Comparison of ENCODE assay signal across 8 mouse cellular contexts in genomic region chr13:67682959-67683735, GRCm38 (mm10). TPM values are rescaled to one million over a fixed set of nuclear protein-coding genes. Genes with fewer than 3 reads are reported as not detected.
A peak's percentile ranks its signal among the peaks of the same experiment; 100 is the strongest.
DNase-seq lines count a peak whose midpoint lies in the region; ATAC-seq and TF ChIP-seq lines count a peak whose summit lies in the region.
"Not testable (repeated sequence)": the region's sequence is repeated elsewhere in the genome, so short reads cannot be mapped to it uniquely, and the experiment has no call there.

No protein-coding gene starts in this region.

- H3K4me2 ChIP-seq in hindbrain, postnatal 0 days (ENCODE audit: low read depth, low read length), result peak overlapping the region; percentile 66

- peak overlapping the region; percentile 74 for H3K9ac ChIP-seq in hindbrain, postnatal 0 days (replicated peaks; ENCODE audit: low read length)

- H3K4me1 ChIP-seq in hindbrain, postnatal 0 days (ENCODE audit: insufficient read depth, low read length), result not testable (repeated sequence)

- H3K36me3 ChIP-seq in hindbrain, postnatal 0 days (ENCODE audit: insufficient read depth, low read length), result not testable (repeated sequence)

- H3K27ac ChIP-seq in gastrocnemius, adult 2 months, result peak overlapping the region; percentile 87
- peak overlapping the region; percentile 56; the same call in 1 of the 2 replicates for H3K27ac ChIP-seq in hindbrain, postnatal 0 days
- H3K27ac ChIP-seq in left cerebral cortex, adult 2 months, result peak overlapping the region; percentile 73

- peak; percentile 94 for DNase-seq in ZHBTc4 (ENCODE audit: low read depth, low spot score)
- peak; percentile 84 for DNase-seq in gastrocnemius, adult 2 months
- peak; percentile 93 for DNase-seq in hindbrain, postnatal 0 days (ENCODE audit: low spot score)
- DNase-seq in left cerebral cortex, adult 2 months (ENCODE audit: extremely low spot score in 1 of 2, low spot score in 2 of 2), result peak; percentile 84
- DNase-seq in right cerebral cortex, adult 2 months (ENCODE audit: low spot score in 2 of 2), result peak; percentile 89 to 95
- DNase-seq in urinary bladder, postnatal 14 days (ENCODE audit: low spot score), result peak; percentile 83

- H3K27me3 ChIP-seq in hindbrain, postnatal 0 days (ENCODE audit: insufficient read depth, low read length), result not testable (repeated sequence)

- not testable (repeated sequence) for TF ChIP-seq CTCF in gastrocnemius, adult 2 months (IDR thresholded peaks at IDR 0.05); left cerebral cortex, adult 2 months (IDR thresholded peaks at IDR 0.05)
- peak; percentile 27 for TF ChIP-seq CTCF in hindbrain, postnatal 0 days (IDR thresholded peaks at IDR 0.05; ENCODE audit: low read depth)

- H3K9me3 ChIP-seq in hindbrain, postnatal 0 days (ENCODE audit: low read length), result not testable (repeated sequence)

- peak; percentile 100 for ATAC-seq in common myeloid progenitor, adult 5-6 weeks (replicated peaks; ENCODE audit: low read depth, poor library complexity, severe bottlenecking)
- peak; percentile 100 for ATAC-seq in hindbrain, postnatal 0 days
- ATAC-seq in megakaryocyte, adult 5-6 weeks (ENCODE audit: poor library complexity, severe bottlenecking), result peak; percentile 99

- WGBS in hindbrain, postnatal 0 days, result 10% methylated on average over 16 of the region's 16 CpGs

- peak overlapping the region; percentile 78 for H3K4me3 ChIP-seq in gastrocnemius, adult 2 months
- H3K4me3 ChIP-seq in hindbrain, postnatal 0 days (ENCODE audit: low read length), result peak overlapping the region; percentile 72
- peak overlapping the region; percentile 70 for H3K4me3 ChIP-seq in left cerebral cortex, adult 2 months

- intact Hi-C loops in gastrocnemius, adult 2 months (cut with DNase I), result loop anchor here (2.0 to 5.0 kb wide), 4 partner anchors 42 to 556 kb away; partner anchors contain the start of genes Gm49345 and Zfp729a
- intact Hi-C loops in left cerebral cortex, adult 2 months (cut with DNase I), result loop anchor here (1.0 to 10.0 kb wide), 5 partner anchors 41 to 228 kb away; partner anchors contain the start of genes Gm49345, Zfp729a, Zfp729b and Zfp874a

RNA-seq across cellular contexts. Expression of gene Zfp738, which starts 3.7 kb away (rescaled TPM):
- total RNA-seq in common myeloid progenitor, adult 5-6 weeks (2017), result 25.2 and 26.0 TPM in 2 replicates
- total RNA-seq in gastrocnemius, adult 2 months (2021), result 1 to 10 TPM; 2.3 to 3.5 TPM
- 8.2 and 18.6 TPM in 2 replicates for total RNA-seq in hindbrain, postnatal 0 days (2014; rRNA removed)
- 9.7 and 10.3 TPM in 2 replicates for polyA plus RNA-seq in hindbrain, postnatal 0 days (2015; fragmentation: Nextera tagmentation; extraction: Ambion mirVana)
- total RNA-seq in left cerebral cortex, adult 2 months (2021), result 10 to 100 TPM; 24.2 to 26.0 TPM
- 16.1 and 19.4 TPM in 2 replicates for total RNA-seq in megakaryocyte, adult 5-6 weeks (2015)
- 16.7 and 24.6 TPM in 2 replicates for total RNA-seq in megakaryocyte, adult 5-6 weeks (2017)

RNA-seq across cellular contexts. Expression of gene Zfp729a, which starts 45.6 kb away (rescaled TPM):
- 15.5 and 18.8 TPM in 2 replicates for total RNA-seq in common myeloid progenitor, adult 5-6 weeks (2017)
- total RNA-seq in gastrocnemius, adult 2 months (2021), result 1 to 10 TPM; 3.6 to 3.7 TPM
- 3.9 and 4.0 TPM in 2 replicates for total RNA-seq in hindbrain, postnatal 0 days (2014; rRNA removed)
- polyA plus RNA-seq in hindbrain, postnatal 0 days (2015; fragmentation: Nextera tagmentation; extraction: Ambion mirVana), result 1.9 and 3.3 TPM in 2 replicates
- total RNA-seq in left cerebral cortex, adult 2 months (2021), result 1 to 10 TPM; 8.0 to 8.9 TPM
- 13.8 and 17.5 TPM in 2 replicates for total RNA-seq in megakaryocyte, adult 5-6 weeks (2015)
- total RNA-seq in megakaryocyte, adult 5-6 weeks (2017), result 7.7 and 21.3 TPM in 2 replicates

RNA-seq across cellular contexts. Expression of gene Gm49345, which starts 45.6 kb away (rescaled TPM):
- not detected in 2 replicates for total RNA-seq in common myeloid progenitor, adult 5-6 weeks (2017)
- 1 to 10 TPM in 1 of 2 experiments, under 1 TPM in 1; 0.13 to 1.6 TPM for total RNA-seq in gastrocnemius, adult 2 months (2021)
- not detected in 2 replicates for total RNA-seq in hindbrain, postnatal 0 days (2014; rRNA removed)
- 1.7 and 2.0 TPM in 2 replicates for polyA plus RNA-seq in hindbrain, postnatal 0 days (2015; fragmentation: Nextera tagmentation; extraction: Ambion mirVana)
- under 1 TPM; 0.28 to 0.84 TPM for total RNA-seq in left cerebral cortex, adult 2 months (2021)
- not detected in 2 replicates for total RNA-seq in megakaryocyte, adult 5-6 weeks (2015)
- total RNA-seq in megakaryocyte, adult 5-6 weeks (2017), result not detected in 2 replicates

RNA-seq across cellular contexts. Expression of gene Zfp65, which starts 45.8 kb away (rescaled TPM):
- total RNA-seq in common myeloid progenitor, adult 5-6 weeks (2017), result 14.5 and 21.5 TPM in 2 replicates
- 1 to 10 TPM; 3.5 to 4.8 TPM for total RNA-seq in gastrocnemius, adult 2 months (2021)
- total RNA-seq in hindbrain, postnatal 0 days (2014; rRNA removed), result 8.5 and 10.0 TPM in 2 replicates
- 4.2 and 5.1 TPM in 2 replicates for polyA plus RNA-seq in hindbrain, postnatal 0 days (2015; fragmentation: Nextera tagmentation; extraction: Ambion mirVana)
- 10 to 100 TPM; 14.0 to 14.6 TPM for total RNA-seq in left cerebral cortex, adult 2 months (2021)
- 11.0 and 17.1 TPM in 2 replicates for total RNA-seq in megakaryocyte, adult 5-6 weeks (2015)
- 14.0 and 15.9 TPM in 2 replicates for total RNA-seq in megakaryocyte, adult 5-6 weeks (2017)

Comparison
In these comparisons a context has a peak if more than half of its experiments do, and no peak if none do; other contexts are left out.
1. Peak in every context shown above with its lines: DNase-seq, ATAC-seq, H3K4me3 ChIP-seq and H3K27ac ChIP-seq.